In the genomic region with DNA sequence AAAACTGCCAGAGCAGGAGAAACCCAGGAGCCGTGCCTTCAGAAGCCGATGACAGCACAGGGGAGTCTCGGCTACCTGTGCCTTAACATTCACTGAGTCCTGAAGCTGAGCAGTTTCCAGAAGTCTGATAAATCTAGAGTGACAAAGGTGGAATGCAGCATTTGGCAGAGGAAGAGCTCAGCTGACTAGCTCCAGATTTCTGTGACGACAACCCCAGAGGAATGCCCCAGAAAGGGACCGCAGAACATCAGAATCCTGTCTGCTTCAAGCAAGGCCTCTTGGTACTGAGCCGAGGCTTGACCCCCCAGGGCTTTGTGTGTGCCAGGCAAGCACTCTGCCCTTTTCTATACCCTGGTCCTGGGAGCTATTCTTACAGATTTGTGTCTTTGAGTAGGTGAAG, we compare ENCODE assay signal across 8 mouse cellular contexts.
DNase-seq lines count a peak whose midpoint lies in the region; ATAC-seq and TF ChIP-seq lines count a peak whose summit lies in the region.

No protein-coding gene starts in this region.

- no peak overlapping the region for H3K9ac ChIP-seq in forebrain, embryonic 13.5 days
- H3K9ac ChIP-seq in forebrain, postnatal 0 days: no peak overlapping the region
- no peak overlapping the region for H3K9ac ChIP-seq in midbrain, embryonic 11.5 days (ENCODE audit: low read length)
- no peak overlapping the region for H3K9ac ChIP-seq in forebrain, embryonic 15.5 days (replicated peaks)

- H3K4me1 ChIP-seq in forebrain, embryonic 13.5 days: peaks cover 27% of the 10 kb centered on the region
- 0 out of 2 replicates have a peak, but pooled peaks cover 5% of the 10 kb centered on the region for H3K4me1 ChIP-seq in forebrain, postnatal 0 days (ENCODE audit: insufficient read depth)
- no peaks in the 10 kb centered on the region for H3K4me1 ChIP-seq in midbrain, embryonic 11.5 days (ENCODE audit: control insufficient read depth, insufficient read depth, low read length)
- peaks cover 11% of the 10 kb centered on the region for H3K4me1 ChIP-seq in midbrain, embryonic 10.5 days
- H3K4me1 ChIP-seq in forebrain, embryonic 15.5 days: peaks cover 20% of the 10 kb centered on the region

- H3K9me3 ChIP-seq in forebrain, embryonic 13.5 days (replicated peaks): no peaks in the 10 kb centered on the region
- H3K9me3 ChIP-seq in forebrain, postnatal 0 days (ENCODE audit: low read length): no peaks in the 10 kb centered on the region
- H3K9me3 ChIP-seq in midbrain, embryonic 11.5 days (ENCODE audit: control insufficient read depth, low read length): no peaks in the 10 kb centered on the region
- H3K9me3 ChIP-seq in midbrain, embryonic 10.5 days (replicated peaks): no peaks in the 10 kb centered on the region
- H3K9me3 ChIP-seq in forebrain, embryonic 15.5 days: no peaks in the 10 kb centered on the region

- 36% methylated on average over 6 of the region's 6 CpGs for WGBS in forebrain, embryonic 13.5 days
- 39% methylated on average over 6 of the region's 6 CpGs for WGBS in forebrain, postnatal 0 days
- 61% methylated on average over 6 of the region's 6 CpGs for WGBS in midbrain, embryonic 11.5 days
- 61% methylated on average over 6 of the region's 6 CpGs for WGBS in midbrain, embryonic 10.5 days
- 35% methylated on average over 6 of the region's 6 CpGs for WGBS in forebrain, embryonic 15.5 days

- H3K27me3 ChIP-seq in forebrain, embryonic 13.5 days: no peaks in the 10 kb centered on the region
- no peaks in the 10 kb centered on the region for H3K27me3 ChIP-seq in forebrain, postnatal 0 days (ENCODE audit: insufficient read depth, low read length)
- no peaks in the 10 kb centered on the region for H3K27me3 ChIP-seq in midbrain, embryonic 11.5 days (ENCODE audit: control insufficient read depth, insufficient read depth, low read length)
- H3K27me3 ChIP-seq in midbrain, embryonic 10.5 days (ENCODE audit: low read depth, poor library complexity, severe bottlenecking): no peaks in the 10 kb centered on the region
- H3K27me3 ChIP-seq in forebrain, embryonic 15.5 days: no peaks in the 10 kb centered on the region

- H3K4me2 ChIP-seq in forebrain, embryonic 13.5 days: no peak overlapping the region
- H3K4me2 ChIP-seq in forebrain, postnatal 0 days (ENCODE audit: low read depth): no peak overlapping the region
- H3K4me2 ChIP-seq in midbrain, embryonic 11.5 days: no peak overlapping the region
- no peak overlapping the region for H3K4me2 ChIP-seq in forebrain, embryonic 15.5 days (replicated peaks)

- no peak for TF ChIP-seq CTCF in forebrain, postnatal 0 days (IDR thresholded peaks at IDR 0.05; ENCODE audit: low read depth)

- no peak overlapping the region for H3K4me3 ChIP-seq in forebrain, embryonic 13.5 days
- no peak overlapping the region for H3K4me3 ChIP-seq in forebrain, postnatal 0 days (ENCODE audit: low read depth, low read length)
- H3K4me3 ChIP-seq in midbrain, embryonic 11.5 days (ENCODE audit: low read depth, low read length): no peak overlapping the region
- no peak overlapping the region for H3K4me3 ChIP-seq in midbrain, embryonic 10.5 days
- no peak overlapping the region for H3K4me3 ChIP-seq in forebrain, embryonic 15.5 days

- H3K27ac ChIP-seq in forebrain, embryonic 13.5 days: peak overlapping the region; percentile 8; the same call in 1 of the 2 replicates
- no peak overlapping the region; the same call in 1 of the 2 replicates for H3K27ac ChIP-seq in forebrain, postnatal 0 days (ENCODE audit: low read depth, low read length)
- H3K27ac ChIP-seq in midbrain, embryonic 11.5 days (ENCODE audit: low read depth, low read length): no peak overlapping the region
- H3K27ac ChIP-seq in midbrain, embryonic 10.5 days (replicated peaks): no peak overlapping the region
- peak overlapping the region; percentile 32; the same call in 1 of the 2 replicates for H3K27ac ChIP-seq in forebrain, embryonic 15.5 days (replicated peaks)

- no peak for ATAC-seq in forebrain, embryonic 13.5 days
- no peak for ATAC-seq in forebrain, postnatal 0 days
- no peak for ATAC-seq in midbrain, embryonic 11.5 days (ENCODE audit: low FRiP score)
- ATAC-seq in forebrain, embryonic 15.5 days (replicated peaks): no peak

- no peaks in the 10 kb centered on the region for H3K36me3 ChIP-seq in forebrain, embryonic 13.5 days (ENCODE audit: poor library complexity, severe bottlenecking)
- no peaks in the 10 kb centered on the region for H3K36me3 ChIP-seq in forebrain, postnatal 0 days (ENCODE audit: insufficient read depth)
- no peaks in the 10 kb centered on the region for H3K36me3 ChIP-seq in midbrain, embryonic 11.5 days (ENCODE audit: control insufficient read depth, insufficient read depth, low read length)
- no peaks in the 10 kb centered on the region for H3K36me3 ChIP-seq in midbrain, embryonic 10.5 days
- H3K36me3 ChIP-seq in forebrain, embryonic 15.5 days: no peaks in the 10 kb centered on the region

- no peak for DNase-seq in forebrain, postnatal 0 days
- peak; percentile 82 for DNase-seq in midbrain, embryonic 11.5 days (ENCODE audit: low spot score, missing footprints)
- DNase-seq in midbrain, embryonic 10.5 days (ENCODE audit: low spot score): no peak
- peak; percentile 24 for DNase-seq in mesoderm, embryonic 11.5 days (ENCODE audit: low read depth, low spot score)
- no peak for DNase-seq in right cerebral cortex, postnatal 14 days
- DNase-seq in layer of hippocampus, adult 11-12 months (ENCODE audit: low spot score): no peak

Comparison
In these comparisons a context has a peak if more than half of its experiments do, and no peak if none do; other contexts are left out.
1. H3K27ac ChIP-seq: peak in forebrain, embryonic 13.5 days (single experiment) and forebrain, embryonic 15.5 days (single experiment); none in forebrain, postnatal 0 days (single experiment), midbrain, embryonic 11.5 days (single experiment) and midbrain, embryonic 10.5 days (single experiment).
2. DNase-seq: peak in midbrain, embryonic 11.5 days (single experiment) and mesoderm, embryonic 11.5 days (single experiment); none in forebrain, postnatal 0 days (single experiment), midbrain, embryonic 10.5 days (single experiment), right cerebral cortex, postnatal 14 days (single experiment) and layer of hippocampus, adult 11-12 months (single experiment).